Mouse (Mus musculus): ENCODE data around the gene Erich2. TPM values are rescaled to one million over a fixed set of nuclear protein-coding genes. Genes with fewer than 3 reads are reported as not detected.

The Erich2 gene
- total RNA-seq, 2 experiments from 2014 or later: not detected

Other genes starting within 250 kb of the Erich2 start
- not detected in 2 replicates for gene Sp5, start 33.9 kb upstream of the Erich2 start, total RNA-seq (2014; fragmentation: Nextera tagmentation)
- gene Sp5, start 33.9 kb upstream of the Erich2 start, total RNA-seq (2017): not detected in 2 replicates
- not detected in 2 replicates for gene Gad1, start 44.3 kb downstream of the Erich2 start, total RNA-seq (2014; fragmentation: Nextera tagmentation)
- not detected in 2 replicates for gene Gad1, start 44.3 kb downstream of the Erich2 start, total RNA-seq (2017)
- 200 and 229 TPM in 2 replicates for gene Gorasp2, start 152.8 kb downstream of the Erich2 start, total RNA-seq (2014; fragmentation: Nextera tagmentation)
- 80.5 and 85.8 TPM in 2 replicates for gene Gorasp2, start 152.8 kb downstream of the Erich2 start, total RNA-seq (2017)
- gene Gm26558, start 153.3 kb downstream of the Erich2 start, total RNA-seq (2014; fragmentation: Nextera tagmentation): not detected in 2 replicates
- 0.46 TPM in 1 of 2 replicates, not detected in the other for gene Gm26558, start 153.3 kb downstream of the Erich2 start, total RNA-seq (2017)

Measured in granulocyte monocyte progenitor cell, adult 5-6 weeks (primary cell).